Mouse (Mus musculus): ENCODE data around the gene Gm7861. TPM values are rescaled to one million over a fixed set of nuclear protein-coding genes. Genes with fewer than 3 reads are reported as not detected.
"Not testable (repeated sequence)": the region's sequence is repeated elsewhere in the genome, so short reads cannot be mapped to it uniquely, and the experiment has no call there.

Gene Gm7861
- not detected for total RNA-seq (2021)
- long read RNA-seq, experiment 1: 0 reads
- long read RNA-seq, experiment 2: 0 reads

- not testable (repeated sequence) for DNase-seq
These were observed at the start of gene Gm7861 for GRCm38 (mm10) chr8:21594408-21594807. Gm7861 (minus strand) TSS chr8:21594508.

GRCm38 (mm10) chr8:21617883-21618282, 23.6 kb upstream of the Gm7861 start, which contains the start of gene Defa26:
Defa26 (plus strand) TSS chr8:21618183.
- DNase-seq: not testable (repeated sequence)

DNA sequence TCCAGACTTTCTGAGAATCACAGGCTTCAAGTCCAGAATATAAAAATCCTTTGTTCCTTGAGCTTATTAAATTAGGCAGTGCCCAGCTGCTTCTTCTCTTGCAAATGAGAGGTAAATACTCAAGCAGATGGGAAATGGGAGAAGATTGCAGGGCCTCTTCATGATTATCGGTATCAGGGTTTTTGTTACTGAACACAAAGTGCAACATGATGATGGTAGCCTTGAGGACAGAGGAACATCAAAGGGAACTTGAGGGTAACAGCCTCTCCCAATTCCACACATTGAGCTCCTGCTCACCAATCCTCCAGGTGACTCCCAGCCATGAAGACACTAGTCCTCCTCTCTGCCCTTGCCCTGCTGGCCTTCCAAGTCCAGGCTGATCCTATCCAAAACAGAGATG, 11.6 kb downstream of the Gm7861 start, which contains the start of gene Defa28:
TSS of gene Defa28 (plus strand) at position 301 of the 400 bp plus-strand sequence.
- not testable (repeated sequence) for DNase-seq

GRCm38 (mm10) chr8:21565086-21565485, 29.2 kb downstream of the Gm7861 start, which contains the start of gene Defa37:
Defa37 (plus strand) TSS chr8:21565386.
- not testable (repeated sequence) for DNase-seq

Other genes starting within 250 kb of the Gm7861 start
- gene Defa2, start 216.0 kb downstream of the Gm7861 start, total RNA-seq (2021): not detected
- not detected for gene Defa33, start 202.7 kb downstream of the Gm7861 start, total RNA-seq (2021)
- not detected for gene Defa36, start 167.1 kb downstream of the Gm7861 start, total RNA-seq (2021)
- gene Gm7849, start 137.9 kb downstream of the Gm7861 start, total RNA-seq (2021): not detected
- gene Defa20, start 85.2 kb downstream of the Gm7861 start, total RNA-seq (2021): not detected
- gene Defa32, start 65.5 kb downstream of the Gm7861 start, total RNA-seq (2021): not detected
- not detected for gene Defa37, start 29.1 kb downstream of the Gm7861 start, total RNA-seq (2021)
- not detected for gene Defa28, start 11.5 kb downstream of the Gm7861 start, total RNA-seq (2021)
- gene Defa26, start 23.7 kb upstream of the Gm7861 start, total RNA-seq (2021): not detected
- not detected for gene Defa17, start 61.3 kb upstream of the Gm7861 start, total RNA-seq (2021)
- not detected for gene Defa34, start 71.3 kb upstream of the Gm7861 start, total RNA-seq (2021)
- gene AY761184, start 109.1 kb upstream of the Gm7861 start, total RNA-seq (2021): not detected
- gene Defa24, start 140.0 kb upstream of the Gm7861 start, total RNA-seq (2021): not detected
- gene Defb50, start 229.0 kb upstream of the Gm7861 start, total RNA-seq (2021): not detected
- not detected for gene Defb2, start 245.4 kb upstream of the Gm7861 start, total RNA-seq (2021)

Data from adrenal gland, postnatal 10 days (tissue).